In genomic region chr15:101369382-101370100, GRCm38 (mm10) we compare ENCODE assay signal across 12 mouse cellular contexts. TPM values are rescaled to one million over a fixed set of nuclear protein-coding genes. Genes with fewer than 3 reads are reported as not detected.
DNase-seq lines count a peak whose midpoint lies in the region; ATAC-seq lines count a peak whose summit lies in the region.
"Had no signal": no experiment of that assay in that cellular context is flagged by ENCODE, and none has a peak within 500 bp of the region (broad histone marks: within the 10 kb centered on the region; RNA-seq: fewer than 3 reads in every experiment).

No protein-coding gene starts in this region.

- no peaks in the 10 kb centered on the region for H3K9me3 ChIP-seq in limb, embryonic 13.5 days
- no peaks in the 10 kb centered on the region for H3K9me3 ChIP-seq in limb, embryonic 10.5 days (replicated peaks)
- H3K9me3 ChIP-seq in stomach, embryonic 15.5 days, result no peaks in the 10 kb centered on the region
- H3K9me3 ChIP-seq: forebrain, embryonic 10.5 days; midbrain, embryonic 12.5 days had no signal

- peak overlapping the region; percentile 58; the same call in 1 of the 2 replicates for H3K27ac ChIP-seq in limb, embryonic 13.5 days
- no peak overlapping the region for H3K27ac ChIP-seq in limb, embryonic 10.5 days
- H3K27ac ChIP-seq in stomach, embryonic 15.5 days, result peak overlapping the region; percentile 87
- H3K27ac ChIP-seq: forebrain, embryonic 10.5 days; midbrain, embryonic 12.5 days had no signal

- H3K4me3 ChIP-seq in limb, embryonic 13.5 days, result no peak overlapping the region
- H3K4me3 ChIP-seq in limb, embryonic 10.5 days, result no peak overlapping the region
- H3K4me3 ChIP-seq in stomach, embryonic 15.5 days (replicated peaks), result 0 out of 2 replicates have a peak overlapping the region, but pooled peaks have one; percentile 12
- H3K4me3 ChIP-seq: forebrain, embryonic 10.5 days; midbrain, embryonic 12.5 days had no signal

- no peak; the same call in 1 of the 2 replicates for ATAC-seq in limb, embryonic 13.5 days (ENCODE audit: low FRiP score, low read depth)
- no peak; the same call in 1 of the 2 replicates for ATAC-seq in stomach, embryonic 15.5 days (ENCODE audit: insufficient read depth, low FRiP score, low read depth)
- no peak for ATAC-seq in megakaryocyte-erythroid progenitor cell, adult 5-6 weeks (replicated peaks; ENCODE audit: low FRiP score, low TSS enrichment, poor library complexity, severe bottlenecking)

- 39% methylated on average over 12 of the region's 12 CpGs for WGBS in limb, embryonic 13.5 days
- 35% methylated on average over 12 of the region's 12 CpGs for WGBS in limb, embryonic 10.5 days
- 39% methylated on average over 12 of the region's 12 CpGs for WGBS in stomach, embryonic 15.5 days

- H3K36me3 ChIP-seq in limb, embryonic 13.5 days, result no peaks in the 10 kb centered on the region
- no peaks in the 10 kb centered on the region for H3K36me3 ChIP-seq in limb, embryonic 10.5 days
- H3K36me3 ChIP-seq in stomach, embryonic 15.5 days, result no peaks in the 10 kb centered on the region
- H3K36me3 ChIP-seq: forebrain, embryonic 10.5 days; midbrain, embryonic 12.5 days had no signal

- no peak for DNase-seq in limb, embryonic 10.5 days (ENCODE audit: low spot score)
- DNase-seq in adrenal gland, postnatal 36 days, result peak; percentile 72 to 75
- DNase-seq in heart, postnatal 10 days, result peak; percentile 66 to 68
- DNase-seq in embryo, embryonic 10 days (ENCODE audit: low spot score), result no peak
- DNase-seq: cerebellum, postnatal 36 days; thymus, postnatal 36 days had no signal

- H3K4me2 ChIP-seq in limb, embryonic 13.5 days (replicated peaks), result peak overlapping the region; percentile 19; the same call in 1 of the 2 replicates
- H3K4me2 ChIP-seq in stomach, embryonic 15.5 days, result peak overlapping the region; percentile 39
- H3K4me2 ChIP-seq: midbrain, embryonic 12.5 days had no signal

- H3K4me1 ChIP-seq in limb, embryonic 13.5 days, result peaks cover 26% of the 10 kb centered on the region
- H3K4me1 ChIP-seq in limb, embryonic 10.5 days, result peaks cover 39% of the 10 kb centered on the region
- H3K4me1 ChIP-seq in stomach, embryonic 15.5 days, result peaks cover 64% of the 10 kb centered on the region

- H3K9ac ChIP-seq in limb, embryonic 13.5 days, result no peak overlapping the region
- no peak overlapping the region for H3K9ac ChIP-seq in stomach, embryonic 15.5 days
- H3K9ac ChIP-seq: midbrain, embryonic 12.5 days had no signal

- intact Hi-C loops in heart, postnatal 10 days (cut with DNase I), result no loop called here

- 0 out of 2 replicates have a peak, but pooled peaks cover 4% of the 10 kb centered on the region for H3K27me3 ChIP-seq in limb, embryonic 13.5 days
- peaks cover 16% of the 10 kb centered on the region; the same call in 1 of the 2 replicates for H3K27me3 ChIP-seq in limb, embryonic 10.5 days (ENCODE audit: low read depth, poor library complexity, severe bottlenecking)
- H3K27me3 ChIP-seq in stomach, embryonic 15.5 days (replicated peaks), result no peaks in the 10 kb centered on the region

RNA-seq across cellular contexts. Expression of gene Krt80, which starts 0.4 kb away (rescaled TPM):
- 0.75 and 1.0 TPM in 2 replicates for polyA plus RNA-seq in limb, embryonic 13.5 days (2015; fragmentation: Nextera tagmentation; extraction: Ambion mirVana)
- 0.09 and 0.23 TPM in 2 replicates for polyA plus RNA-seq in limb, embryonic 10.5 days (2016; fragmentation: Nextera tagmentation; extraction: Ambion mirVana)
- 1 to 10 TPM; 1.4 to 2.0 TPM for total RNA-seq in adrenal gland, postnatal 36 days (2021)
- 1 to 10 TPM; 1.7 to 2.2 TPM for total RNA-seq in heart, postnatal 10 days (2021)
- polyA plus RNA-seq in stomach, embryonic 15.5 days (2015; fragmentation: Nextera tagmentation; extraction: Ambion mirVana), result 7.7 and 12.7 TPM in 2 replicates
- total RNA-seq in megakaryocyte-erythroid progenitor cell, adult 5-6 weeks (2014; fragmentation: Nextera tagmentation), result not detected in 2 replicates
- 0.57 TPM in 1 of 2 replicates, not detected in the other for total RNA-seq in megakaryocyte-erythroid progenitor cell, adult 5-6 weeks (2017)
- total RNA-seq: MEL had no signal

RNA-seq across cellular contexts. Expression of gene Krt7, which starts 41.3 kb away (rescaled TPM):
- 23.2 and 24.4 TPM in 2 replicates for polyA plus RNA-seq in limb, embryonic 13.5 days (2015; fragmentation: Nextera tagmentation; extraction: Ambion mirVana)
- polyA plus RNA-seq in limb, embryonic 10.5 days (2016; fragmentation: Nextera tagmentation; extraction: Ambion mirVana), result 14.2 and 16.9 TPM in 2 replicates
- 1 to 10 TPM in 1 of 2 experiments, under 1 TPM in 1; 0.89 to 1.8 TPM for total RNA-seq in adrenal gland, postnatal 36 days (2021)
- total RNA-seq in heart, postnatal 10 days (2021), result 1 to 10 TPM; 3.8 to 4.5 TPM
- 172 and 231 TPM in 2 replicates for polyA plus RNA-seq in stomach, embryonic 15.5 days (2015; fragmentation: Nextera tagmentation; extraction: Ambion mirVana)
- total RNA-seq in megakaryocyte-erythroid progenitor cell, adult 5-6 weeks (2014; fragmentation: Nextera tagmentation), result not detected in 2 replicates
- total RNA-seq in megakaryocyte-erythroid progenitor cell, adult 5-6 weeks (2017), result 3.2 TPM in 1 of 2 replicates, not detected in the other

Comparison
In these comparisons a context has a peak if more than half of its experiments do, and no peak if none do; other contexts are left out.
1. DNase-seq: peak in adrenal gland, postnatal 36 days (2 of 2) and heart, postnatal 10 days (2 of 2); none in limb, embryonic 10.5 days (single experiment) and embryo, embryonic 10 days (single experiment).